Mouse (Mus musculus) gastrocnemius, adult 2 months (tissue): ENCODE measurements around the gene Cct5. TPM values are rescaled to one million over a fixed set of nuclear protein-coding genes. Genes with fewer than 3 reads are reported as not detected.

Source experiments
- DNase-seq: peaks from one replicate; pipeline ENCODE4 v3.0.0; 2022
- H3K27ac ChIP-seq: fragments of 200-600 bp; 2 replicates; pipeline ENCODE4 v1.8.1; 2022; ENCODE audit warnings: mild to moderate bottlenecking
- H3K4me3 ChIP-seq: fragments of 200-600 bp; 2 replicates; pipeline ENCODE4 v1.8.1; 2022; ENCODE audit warnings: mild to moderate bottlenecking, moderate library complexity
- CTCF ChIP-seq: fragments of 200-600 bp; IDR thresholded peaks from 2 replicates; pipeline ENCODE4 v1.8.1; 2022; ENCODE audit warnings: antibody characterized with exemption, mild to moderate bottlenecking, moderate library complexity
- intact Hi-C: fragments of 180-260 bp; cut with DNase I; formaldehyde crosslinking; loops from one replicate; pipeline ENCODE4 v1.15.1; 2025
- long read RNA-seq, 2 experiments: library from polyadenylated mRNA; stranded (forward); transcript quantifications; one replicate each; pipeline ENCODE4 v2.0.0; 2021
- total RNA-seq, 2 experiments: library from RNA; stranded (reverse); gene quantifications; 2 replicates each; pipeline ENCODE4 v1.2.3; 2021

The Cct5 gene
- 100 to 1,000 TPM; 113 to 132 TPM for total RNA-seq
- long read RNA-seq, experiment 1, transcript Cct5-201 (11 exons, 1,853 nt): major isoform, 243 of 259 reads
- long read RNA-seq, experiment 1, partial matches to known transcripts: 6 of 259 reads
- long read RNA-seq, experiment 1, other reads (novel, unspliced or antisense): 10 of 259 reads
- long read RNA-seq, experiment 2, transcript Cct5-201 (11 exons, 1,853 nt): major isoform, 219 of 230 reads
- long read RNA-seq, experiment 2, partial matches to known transcripts: 5 of 230 reads
- long read RNA-seq, experiment 2, other reads (novel, unspliced or antisense): 6 of 230 reads

DNA sequence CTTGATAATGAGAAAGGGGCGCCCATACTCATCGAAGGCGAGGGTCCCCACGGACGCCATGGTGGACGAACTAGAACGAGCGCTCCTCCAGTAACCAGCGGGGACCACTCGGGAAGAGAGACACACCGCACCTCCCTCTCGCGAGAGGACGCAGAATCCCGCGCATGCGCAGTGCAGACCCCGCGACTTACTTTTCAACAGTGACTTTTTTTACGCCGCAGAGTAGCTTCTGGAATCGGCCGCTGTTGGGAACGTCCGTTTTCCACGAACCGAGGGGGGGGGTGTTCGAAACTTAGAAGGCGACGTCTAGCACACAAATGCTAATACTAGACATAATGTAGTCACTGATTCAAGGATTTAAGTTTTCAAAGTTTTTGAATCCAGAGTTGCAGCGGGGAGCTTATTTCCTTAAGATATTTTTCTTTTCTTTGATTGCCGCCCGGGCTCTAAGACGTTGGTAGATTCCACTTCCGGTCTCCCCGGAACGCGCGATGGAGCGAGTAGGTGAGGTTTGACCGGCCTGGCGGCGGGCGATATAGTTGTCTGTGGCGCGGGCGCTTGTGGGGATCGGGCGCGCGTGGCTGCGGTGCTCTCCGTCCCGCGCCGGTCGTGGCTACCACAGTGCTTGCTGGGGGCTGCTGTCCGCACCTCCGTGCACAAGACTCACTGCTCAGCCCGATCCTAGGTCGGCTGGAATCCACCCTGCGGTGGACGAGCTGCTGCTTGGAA is at the start of gene Cct5, which contains the start of gene Fam173b:
Gene Cct5, minus strand, starts transcription at position 159 of the 729 bp plus-strand sequence.
Gene Fam173b, plus strand, starts transcription at position 207 of the 729 bp plus-strand sequence.
- intact Hi-C loops: loop anchor here (5.0 kb wide), 1 partner anchor 285 kb away; no protein-coding TSS in a partner anchor
- no peak for TF ChIP-seq CTCF
- H3K4me3 ChIP-seq: peak within 1 kb of the TSS; percentile 85
- H3K27ac ChIP-seq: peak within 1 kb of the TSS; percentile 96
- peak; percentile 98 for DNase-seq

DNA sequence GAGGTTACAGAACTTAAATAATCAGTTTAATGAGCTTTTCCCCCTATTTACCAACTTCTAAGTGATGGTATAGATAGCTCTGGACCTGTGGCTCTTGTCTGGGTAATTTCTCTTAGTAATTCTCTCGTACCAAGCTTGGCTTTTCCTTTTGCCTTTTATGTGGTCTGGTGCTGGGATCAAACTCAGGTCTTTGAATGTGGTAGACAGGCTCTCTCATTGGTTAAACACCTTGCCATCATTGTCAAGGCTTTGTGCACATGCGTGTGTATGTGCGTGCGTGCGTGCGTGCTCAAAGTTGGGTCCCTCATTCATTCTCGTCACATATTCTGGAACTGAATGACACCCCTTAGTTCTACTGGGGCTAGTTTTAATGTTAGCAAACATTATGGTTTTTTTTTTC is 49.2 kb upstream of the Cct5 start:
- H3K27ac ChIP-seq: no peak overlapping the region
- no peak overlapping the region for H3K4me3 ChIP-seq
- DNase-seq: no peak
- intact Hi-C loops: no loop called here
- no peak for TF ChIP-seq CTCF

DNA sequence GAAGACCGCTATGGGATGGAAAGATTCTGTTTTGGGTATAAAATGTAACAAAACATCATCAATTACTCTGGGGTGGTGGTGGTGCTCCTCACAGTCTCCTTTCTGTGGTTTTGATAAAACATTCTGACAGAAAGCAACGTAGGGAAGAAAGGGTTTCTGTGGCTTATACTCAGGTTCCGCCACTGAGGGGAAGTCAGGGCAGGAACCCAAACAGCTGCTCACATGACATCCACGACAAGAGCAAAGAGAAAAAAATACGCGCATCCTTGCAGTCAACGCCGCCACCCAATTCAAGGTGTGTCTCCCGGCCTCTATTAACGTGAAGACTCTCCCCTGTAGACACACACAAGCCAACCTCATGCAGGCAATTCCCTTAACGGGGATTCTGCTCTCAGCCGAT is 48.1 kb upstream of the Cct5 start:
- no peak for TF ChIP-seq CTCF
- DNase-seq: no peak
- intact Hi-C loops: no loop called here
- no peak overlapping the region for H3K4me3 ChIP-seq
- H3K27ac ChIP-seq: no peak overlapping the region

DNA sequence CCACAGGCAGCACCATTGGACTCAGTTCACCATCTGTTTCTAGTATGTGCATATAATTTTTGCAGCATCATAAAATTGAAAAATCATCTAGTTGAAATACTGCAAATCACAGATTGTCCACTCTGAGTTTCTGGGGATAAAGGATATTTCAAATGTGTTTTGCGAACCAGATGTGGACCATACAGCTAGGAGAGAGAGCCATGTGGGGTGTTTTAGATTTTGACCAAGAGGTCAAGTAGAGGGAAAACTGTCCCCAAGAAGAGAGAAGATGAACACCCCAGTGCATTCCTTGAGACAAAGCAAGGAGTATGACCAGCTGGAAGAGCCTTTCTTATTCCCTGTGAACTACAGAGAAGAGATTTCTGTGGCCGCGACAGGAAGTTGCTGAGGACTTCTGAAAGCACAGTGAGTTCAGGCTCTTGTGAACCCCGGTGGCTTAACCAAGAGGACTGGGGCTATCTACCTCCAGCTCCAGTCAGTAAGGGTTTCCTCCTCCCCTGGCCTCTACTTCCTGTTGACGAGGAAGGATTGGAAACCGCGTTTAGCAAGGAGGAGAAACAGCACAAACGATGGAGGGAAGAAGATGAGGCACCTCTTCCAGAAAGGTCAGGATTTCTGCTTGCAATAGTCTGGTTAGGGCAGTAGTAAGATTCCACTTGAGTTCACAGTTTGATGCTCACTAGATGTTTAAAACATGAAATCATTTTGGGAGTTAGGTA is 46.4 kb upstream of the Cct5 start:
- H3K27ac ChIP-seq: no peak overlapping the region
- no peak for DNase-seq
- intact Hi-C loops: no loop called here
- H3K4me3 ChIP-seq: no peak overlapping the region
- no peak for TF ChIP-seq CTCF

DNA sequence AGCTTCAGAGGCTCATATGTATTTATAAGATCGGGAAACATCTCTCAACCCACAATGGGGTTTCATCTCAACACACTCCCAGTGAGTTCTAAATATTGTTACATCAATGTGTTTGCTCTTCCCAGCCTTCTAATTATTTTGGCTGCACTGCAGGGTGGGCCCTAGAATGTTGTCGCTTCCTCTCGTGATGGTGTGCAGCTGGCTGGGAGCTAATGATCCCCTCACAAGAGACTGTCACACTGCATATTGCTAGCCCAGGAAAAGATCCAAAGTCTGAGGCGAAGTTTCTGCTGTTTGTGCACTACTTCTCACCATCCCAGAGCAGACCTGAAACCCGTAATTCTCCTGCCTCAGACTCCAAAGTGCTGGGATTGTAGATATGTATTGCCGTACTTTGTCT is 45.6 kb upstream of the Cct5 start:
- Histone ChIP-seq H3K27ac (no peak overlapping the region), H3K4me3 (no peak overlapping the region)
- no peak for TF ChIP-seq CTCF
- intact Hi-C loops: no loop called here
- no peak for DNase-seq

DNA sequence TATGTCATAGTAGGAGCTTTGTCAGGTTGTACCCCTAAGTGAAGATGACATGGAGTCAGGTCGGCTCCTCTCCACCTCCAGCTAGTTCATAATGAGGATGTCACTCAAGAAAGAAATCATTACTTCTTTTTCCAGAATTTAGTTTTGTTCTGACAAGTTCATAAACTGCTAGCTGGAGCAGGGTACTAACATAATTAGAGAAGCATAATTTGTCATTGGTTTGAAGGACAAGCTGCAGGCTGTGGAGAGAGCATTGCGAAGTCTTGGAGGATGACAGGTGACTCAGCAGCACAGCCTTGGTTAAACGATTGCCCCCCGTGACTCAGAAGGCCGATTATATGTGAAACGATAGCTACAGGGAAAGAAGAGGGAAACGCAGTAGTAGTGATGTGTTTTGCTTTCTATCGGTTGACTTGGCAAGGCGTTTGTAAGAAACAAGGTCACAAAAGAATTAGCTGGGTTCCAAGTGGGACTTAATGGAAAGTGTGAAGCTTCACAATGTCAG is 34.5 kb upstream of the Cct5 start:
- intact Hi-C loops: no loop called here
- H3K4me3 ChIP-seq: no peak overlapping the region
- no peak overlapping the region for H3K27ac ChIP-seq
- no peak for TF ChIP-seq CTCF
- no peak for DNase-seq

DNA sequence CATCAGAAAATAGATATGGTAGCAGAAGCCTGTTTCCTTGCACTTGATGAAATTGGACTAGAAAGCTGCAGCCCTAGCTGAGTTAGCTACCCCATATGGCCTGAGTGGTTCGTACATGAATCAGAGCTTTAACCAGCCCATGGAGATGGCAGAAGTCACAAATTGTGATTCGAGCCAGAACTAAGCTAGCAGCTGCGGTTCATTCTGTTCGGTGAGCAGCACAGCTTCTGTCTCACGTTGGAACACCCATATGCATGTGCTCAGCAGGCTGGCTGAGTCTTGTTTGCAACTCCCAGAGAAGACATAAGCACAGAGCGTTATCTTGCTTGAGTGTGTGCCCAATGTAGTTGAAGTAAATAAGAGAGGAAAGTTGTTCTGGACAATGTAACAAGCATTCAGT is 33.0 kb upstream of the Cct5 start:
- Histone ChIP-seq H3K4me3 (no peak overlapping the region), H3K27ac (no peak overlapping the region)
- DNase-seq: no peak
- intact Hi-C loops: no loop called here
- no peak for TF ChIP-seq CTCF

DNA sequence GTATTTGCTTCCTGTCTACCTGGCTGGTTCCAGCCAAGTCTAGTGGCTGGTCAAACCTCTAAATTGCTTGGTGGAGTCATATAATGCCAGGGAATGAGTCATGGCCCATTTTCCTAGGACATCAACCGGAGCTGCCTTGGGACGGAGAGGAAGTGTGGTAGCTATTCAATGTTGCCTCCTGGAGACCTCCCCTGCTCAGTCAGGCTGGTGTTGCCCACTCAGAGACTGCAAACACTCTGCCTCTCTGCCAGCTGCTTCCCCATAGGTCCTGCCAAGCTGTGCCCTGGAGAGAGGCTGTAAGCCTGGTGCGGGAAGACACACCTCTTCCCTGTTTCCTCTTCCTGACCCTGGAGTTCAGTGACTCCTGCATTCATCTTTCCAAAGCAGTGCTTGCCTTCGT is 30.9 kb upstream of the Cct5 start:
- no peak overlapping the region for H3K27ac ChIP-seq
- DNase-seq: no peak

DNA sequence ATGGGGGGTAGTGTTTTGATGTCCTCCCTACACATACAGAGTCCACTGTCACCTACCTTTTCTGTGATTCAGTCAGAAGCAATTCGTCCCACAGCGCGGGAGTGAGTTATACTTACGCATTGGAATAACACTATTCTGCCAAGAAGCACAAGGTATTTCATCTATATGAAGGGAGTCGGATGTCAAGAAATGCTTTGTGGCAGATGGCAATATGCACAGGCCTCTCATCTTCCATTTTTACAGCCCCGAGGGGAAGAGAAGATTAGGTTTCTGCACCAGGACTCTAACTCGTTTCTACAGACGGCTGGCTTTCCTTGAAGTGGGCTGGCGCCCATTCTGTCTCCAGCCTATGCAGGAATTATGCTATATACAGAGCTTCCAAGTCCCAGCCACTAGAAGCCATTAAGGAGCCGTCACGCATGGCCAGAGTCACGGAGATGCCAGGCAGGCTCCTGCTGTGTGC is 29.8 kb upstream of the Cct5 start:
- DNase-seq: no peak
- TF ChIP-seq CTCF: no peak
- Histone ChIP-seq H3K27ac (no peak overlapping the region), H3K4me3 (no peak overlapping the region)
- intact Hi-C loops: no loop called here

More for the DNA sequence above, 30.9 kb upstream of the Cct5 start:
- H3K4me3 ChIP-seq: no peak overlapping the region
- no peak for TF ChIP-seq CTCF
- intact Hi-C loops: no loop called here

DNA sequence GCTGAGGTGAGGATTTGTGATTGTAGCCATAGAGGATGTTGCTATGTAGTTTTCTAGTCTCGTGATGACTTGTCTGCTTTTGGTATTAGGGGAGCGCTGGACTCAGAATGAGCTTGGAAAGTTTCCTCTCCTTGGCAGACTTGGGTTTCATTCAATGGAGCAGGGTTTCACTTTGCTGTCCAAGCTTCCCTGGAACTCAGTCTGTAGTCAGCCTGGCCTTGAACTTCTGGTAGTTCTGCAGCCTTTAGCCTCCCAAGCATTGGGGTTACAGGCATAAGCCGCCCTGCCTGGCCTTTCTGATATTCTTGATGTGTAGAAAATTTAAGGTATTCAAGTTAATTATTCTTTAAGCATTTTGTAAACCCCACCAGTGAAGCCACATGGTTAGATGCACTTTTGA is 28.0 kb upstream of the Cct5 start:
- H3K27ac ChIP-seq: no peak overlapping the region
- TF ChIP-seq CTCF: no peak
- no peak overlapping the region for H3K4me3 ChIP-seq
- intact Hi-C loops: no loop called here
- no peak for DNase-seq

DNA sequence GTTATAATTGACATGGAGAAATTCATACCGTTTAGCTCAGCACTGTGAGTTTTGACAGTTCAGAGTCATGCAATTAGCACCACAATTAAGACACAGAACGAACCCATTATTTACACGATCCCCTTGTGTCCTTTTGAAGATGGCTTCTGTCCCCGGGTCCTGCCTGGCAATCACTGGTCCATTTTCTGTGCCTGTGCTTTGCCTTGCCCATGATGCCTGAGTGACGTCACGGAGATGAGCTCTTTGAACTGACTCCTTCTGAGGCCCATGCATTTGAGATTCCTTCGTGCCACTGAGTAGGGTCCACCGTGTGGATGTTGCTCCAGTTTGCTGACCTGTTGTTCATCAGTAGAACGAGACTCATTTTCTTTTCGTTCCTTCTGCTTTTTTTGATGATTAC is 26.6 kb upstream of the Cct5 start:
- intact Hi-C loops: no loop called here
- H3K27ac ChIP-seq: no peak overlapping the region
- TF ChIP-seq CTCF: no peak
- H3K4me3 ChIP-seq: no peak overlapping the region
- no peak for DNase-seq

DNA sequence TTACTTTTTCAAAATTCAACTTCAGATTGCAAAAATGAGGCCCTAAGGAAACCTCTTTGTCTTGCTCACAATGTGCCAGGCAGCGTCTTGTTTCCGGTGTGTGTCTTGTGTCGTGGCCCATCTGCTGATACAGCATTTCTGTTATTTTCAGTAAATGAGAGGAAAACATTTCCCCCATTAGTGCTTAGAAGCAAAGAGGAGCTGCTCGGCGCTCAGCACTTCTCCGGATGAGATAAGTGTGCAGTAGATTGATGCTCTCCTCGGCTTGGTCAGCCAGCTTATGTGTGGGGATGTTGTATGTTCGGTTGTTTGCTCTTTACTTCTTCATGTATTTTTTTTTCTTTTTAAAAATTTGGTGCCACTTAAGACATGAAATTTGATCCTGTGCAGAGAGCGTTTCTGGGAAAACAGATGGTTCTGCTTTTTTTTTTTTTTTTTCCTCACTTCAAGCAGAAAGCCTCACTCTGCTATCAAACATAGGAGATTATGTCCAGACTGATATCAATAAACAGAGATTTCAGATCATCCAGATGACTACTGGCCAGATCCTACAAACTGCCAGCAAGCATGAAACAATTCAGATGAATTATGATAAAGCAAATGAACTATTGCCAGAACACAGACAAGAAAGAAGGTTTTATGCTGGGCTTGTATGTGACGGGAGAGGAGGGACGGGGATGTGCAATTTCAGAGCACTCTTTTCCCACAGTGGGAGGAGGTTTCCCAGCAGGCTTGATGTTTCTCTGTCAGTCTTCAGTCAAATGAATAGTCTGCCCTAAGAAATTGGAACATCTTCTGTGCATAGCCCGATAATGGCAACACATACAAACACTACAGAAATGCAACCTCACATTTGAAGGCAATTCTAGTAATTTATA is 25.9 kb upstream of the Cct5 start:
- intact Hi-C loops: no loop called here
- no peak overlapping the region for H3K4me3 ChIP-seq
- no peak for DNase-seq

More for the DNA sequence above, 25.9 kb upstream of the Cct5 start:
- H3K27ac ChIP-seq: no peak overlapping the region
- no peak for TF ChIP-seq CTCF
